Mouse (Mus musculus) embryonic facial prominence, embryonic 13.5 days (tissue): ENCODE data around the gene Olfr482. TPM values are rescaled to one million over a fixed set of nuclear protein-coding genes. Genes with fewer than 3 reads are reported as not detected.

Experiments used
- ATAC-seq: fragments of 200-750 bp; cut with Nextera tagmentation; 2 replicates; pipeline ENCODE4 v1.8.0; 2017; ENCODE audit warnings: low read depth; ENCODE audit not compliant: insufficient number of reproducible peaks, insufficient read depth, low FRiP score, low TSS enrichment
- H3K27ac ChIP-seq: fragments of 300-500 bp; sonication (generic); 2 replicates; pipeline ENCODE4 v1.5.1; 2015; ENCODE audit warnings: moderate library complexity, mild to moderate bottlenecking, inconsistent platforms
- H3K27me3 ChIP-seq: fragments of 300-500 bp; sonication (generic); 2 replicates; pipeline ENCODE4 v1.6.1; 2015; ENCODE audit warnings: mild to moderate bottlenecking, inconsistent platforms
- H3K36me3 ChIP-seq: fragments of 300-500 bp; sonication (generic); 2 replicates; pipeline ENCODE4 v1.6.1; 2015; ENCODE audit warnings: mild to moderate bottlenecking, inconsistent platforms
- H3K4me1 ChIP-seq: fragments of 300-500 bp; sonication (generic); 2 replicates; pipeline ENCODE4 v1.6.1; 2015; ENCODE audit warnings: inconsistent platforms
- H3K4me2 ChIP-seq: fragments of 300-500 bp; sonication (generic); 2 replicates; pipeline ENCODE4 v1.6.1; 2015; ENCODE audit warnings: moderate library complexity, mild to moderate bottlenecking, inconsistent platforms
- H3K4me3 ChIP-seq: fragments of 300-500 bp; sonication (generic); 2 replicates; pipeline ENCODE4 v1.5.1; 2015; ENCODE audit warnings: mild to moderate bottlenecking, inconsistent platforms
- H3K9ac ChIP-seq: fragments of 300-500 bp; sonication (generic); 2 replicates; pipeline ENCODE4 v1.6.1; 2015; ENCODE audit warnings: mild to moderate bottlenecking, inconsistent platforms
- H3K9me3 ChIP-seq: fragments of 300-500 bp; sonication (generic); 2 replicates; pipeline ENCODE4 v1.6.1; 2016; ENCODE audit warnings: inconsistent platforms
- WGBS: fragments of 180-500 bp; shearing (Covaris S2); methylation state at CpG from one replicate; pipeline ENCODE4 v1.1.7; 2015; ENCODE audit warnings: mixed read lengths; 5-methylcytosine and 5-hydroxymethylcytosine counted together
- polyA plus RNA-seq: library from polyadenylated mRNA; unstranded; fragments of >200 nt; fragmentation: Nextera tagmentation; extraction: Ambion mirVana; gene quantifications from 2 replicates; pipeline ENCODE4 v1.2.1, GENCODE M21; 2015

The Olfr482 gene
- 0.26 TPM in 1 of 2 replicates, not detected in the other for polyA plus RNA-seq

GRCm38 (mm10) chr7:108097486-108097885 lies at the start of gene Olfr482:
TSS of gene Olfr482 (minus strand) at chr7:108097586.
- Histone ChIP-seq H3K9ac (no peak within 1 kb of the TSS), H3K4me1 (no peaks in the 10 kb centered on the region), H3K27ac (no peak within 1 kb of the TSS), H3K36me3 (no peaks in the 10 kb centered on the region), H3K27me3 (no peaks in the 10 kb centered on the region), H3K9me3 (no peaks in the 10 kb centered on the region), H3K4me3 (no peak within 1 kb of the TSS), H3K4me2 (no peak within 1 kb of the TSS)
- 85% methylated on average over 1 of the region's 1 CpGs for WGBS
- ATAC-seq: no peak

GRCm38 (mm10) chr7:108127349-108127748 lies 30.0 kb upstream of the Olfr482 start, which contains the start of gene Olfr484:
TSS of gene Olfr484 (minus strand) at chr7:108127449.
- no peak within 1 kb of the TSS for H3K4me3 ChIP-seq
- H3K27ac ChIP-seq: no peak within 1 kb of the TSS
- no peak for ATAC-seq
- H3K4me1 ChIP-seq: no peaks in the 10 kb centered on the region
- no peaks in the 10 kb centered on the region for H3K27me3 ChIP-seq
- H3K4me2 ChIP-seq: no peak within 1 kb of the TSS
- no peak within 1 kb of the TSS for H3K9ac ChIP-seq
- no peaks in the 10 kb centered on the region for H3K36me3 ChIP-seq
- H3K9me3 ChIP-seq: no peaks in the 10 kb centered on the region

- Histone ChIP-seq H3K4me3 (no peak overlapping the region), H3K4me2 (no peak overlapping the region), H3K36me3 (no peaks in the 10 kb centered on the region), H3K27me3 (no peaks in the 10 kb centered on the region), H3K27ac (no peak overlapping the region), H3K9me3 (no peaks in the 10 kb centered on the region), H3K4me1 (no peaks in the 10 kb centered on the region), H3K9ac (no peak overlapping the region)
- WGBS: 70% methylated on average over 1 of the region's 1 CpGs
- no peak for ATAC-seq
These were observed 24.0 kb upstream of the Olfr482 start for GRCm38 (mm10) chr7:108121416-108121815.

- no peaks in the 10 kb centered on the region for H3K4me1 ChIP-seq
- WGBS: 4% methylated on average over 1 of the region's 1 CpGs
- no peaks in the 10 kb centered on the region for H3K9me3 ChIP-seq
- ATAC-seq: no peak
- H3K4me3 ChIP-seq: no peak overlapping the region
- H3K4me2 ChIP-seq: no peak overlapping the region
- H3K27ac ChIP-seq: no peak overlapping the region
- H3K27me3 ChIP-seq: no peaks in the 10 kb centered on the region
- no peaks in the 10 kb centered on the region for H3K36me3 ChIP-seq
- H3K9ac ChIP-seq: no peak overlapping the region
These were observed 23.3 kb upstream of the Olfr482 start for GRCm38 (mm10) chr7:108120681-108121080.

GRCm38 (mm10) chr7:108100549-108100948 lies 3.2 kb upstream of the Olfr482 start, which contains the start of gene Olfr483:
TSS of gene Olfr483 (plus strand) at chr7:108100849.
- Histone ChIP-seq H3K4me1 (no peaks in the 10 kb centered on the region), H3K9ac (no peak within 1 kb of the TSS), H3K27ac (no peak within 1 kb of the TSS), H3K36me3 (no peaks in the 10 kb centered on the region), H3K4me2 (no peak within 1 kb of the TSS), H3K27me3 (no peaks in the 10 kb centered on the region), H3K4me3 (no peak within 1 kb of the TSS), H3K9me3 (no peaks in the 10 kb centered on the region)
- WGBS: 76% methylated on average over 1 of the region's 1 CpGs
- ATAC-seq: no peak

GRCm38 (mm10) chr7:108079555-108079954 lies 17.8 kb downstream of the Olfr482 start, which contains the start of gene Olfr481:
TSS of gene Olfr481 (plus strand) at chr7:108079855.
- Histone ChIP-seq H3K27ac (no peak within 1 kb of the TSS), H3K4me2 (no peak within 1 kb of the TSS), H3K9me3 (no peaks in the 10 kb centered on the region), H3K36me3 (no peaks in the 10 kb centered on the region), H3K4me1 (no peaks in the 10 kb centered on the region), H3K27me3 (no peaks in the 10 kb centered on the region), H3K9ac (no peak within 1 kb of the TSS), H3K4me3 (no peak within 1 kb of the TSS)
- no peak for ATAC-seq

GRCm38 (mm10) chr7:108067246-108067645 lies 30.1 kb downstream of the Olfr482 start, which contains the start of gene Olfr480:
TSS of gene Olfr480 (minus strand) at chr7:108067346.
- Histone ChIP-seq H3K4me2 (no peak within 1 kb of the TSS), H3K36me3 (no peaks in the 10 kb centered on the region), H3K4me3 (no peak within 1 kb of the TSS), H3K27ac (no peak within 1 kb of the TSS), H3K9ac (no peak within 1 kb of the TSS), H3K9me3 (no peaks in the 10 kb centered on the region), H3K4me1 (no peaks in the 10 kb centered on the region), H3K27me3 (no peaks in the 10 kb centered on the region)
- 73% methylated on average over 1 of the region's 1 CpGs for WGBS
- no peak for ATAC-seq

GRCm38 (mm10) chr7:108050393-108050792 lies 47.0 kb downstream of the Olfr482 start, which contains the start of gene Olfr479:
TSS of gene Olfr479 (plus strand) at chr7:108050693.
- no peak within 1 kb of the TSS for H3K9ac ChIP-seq
- ATAC-seq: no peak
- H3K4me2 ChIP-seq: no peak within 1 kb of the TSS
- H3K4me1 ChIP-seq: no peaks in the 10 kb centered on the region
- no peak within 1 kb of the TSS for H3K27ac ChIP-seq
- H3K27me3 ChIP-seq: no peaks in the 10 kb centered on the region
- H3K4me3 ChIP-seq: no peak within 1 kb of the TSS
- WGBS: 82% methylated on average over 2 of the region's 2 CpGs
- no peaks in the 10 kb centered on the region for H3K36me3 ChIP-seq
- 0 out of 2 replicates have a peak, but pooled peaks cover 3% of the 10 kb centered on the region for H3K9me3 ChIP-seq

Other genes starting within 250 kb of the Olfr482 start
- gene Olfr472, start 199.7 kb downstream of the Olfr482 start, polyA plus RNA-seq: not detected in 2 replicates
- gene Olfr473, start 167.1 kb downstream of the Olfr482 start, polyA plus RNA-seq: not detected in 2 replicates
- gene Olfr474, start 142.9 kb downstream of the Olfr482 start, polyA plus RNA-seq: not detected in 2 replicates
- not detected in 2 replicates for gene Olfr476, start 132.8 kb downstream of the Olfr482 start, polyA plus RNA-seq
- gene Olfr477, start 110.9 kb downstream of the Olfr482 start, polyA plus RNA-seq: not detected in 2 replicates
- gene Olfr478, start 63.6 kb downstream of the Olfr482 start, polyA plus RNA-seq: not detected in 2 replicates
- not detected in 2 replicates for gene Olfr479, start 46.9 kb downstream of the Olfr482 start, polyA plus RNA-seq
- not detected in 2 replicates for gene Olfr480, start 30.2 kb downstream of the Olfr482 start, polyA plus RNA-seq
- not detected in 2 replicates for gene Olfr481, start 17.7 kb downstream of the Olfr482 start, polyA plus RNA-seq
- gene Olfr483, start 3.3 kb upstream of the Olfr482 start, polyA plus RNA-seq: not detected in 2 replicates
- not detected in 2 replicates for gene Olfr484, start 29.9 kb upstream of the Olfr482 start, polyA plus RNA-seq
- not detected in 2 replicates for gene Olfr485, start 62.3 kb upstream of the Olfr482 start, polyA plus RNA-seq
- not detected in 2 replicates for gene Olfr486, start 75.2 kb upstream of the Olfr482 start, polyA plus RNA-seq
- not detected in 2 replicates for gene Olfr487, start 117.0 kb upstream of the Olfr482 start, polyA plus RNA-seq
- not detected in 2 replicates for gene Olfr488, start 160.8 kb upstream of the Olfr482 start, polyA plus RNA-seq
- not detected in 2 replicates for gene Olfr490, start 191.3 kb upstream of the Olfr482 start, polyA plus RNA-seq
- gene Olfr491, start 215.9 kb upstream of the Olfr482 start, polyA plus RNA-seq: not detected in 2 replicates
- 0.30 TPM in 1 of 2 replicates, not detected in the other for gene Olfr492, start 226.1 kb upstream of the Olfr482 start, polyA plus RNA-seq
- gene Olfr493, start 249.4 kb upstream of the Olfr482 start, polyA plus RNA-seq: not detected in 2 replicates